Mouse (Mus musculus) hindbrain, postnatal 0 days (tissue): ENCODE data around the gene Gpr18. TPM values are rescaled to one million over a fixed set of nuclear protein-coding genes. Genes with fewer than 3 reads are reported as not detected.

Source experiments
- ATAC-seq: fragments of 200-750 bp; cut with Nextera tagmentation; 2 replicates; pipeline ENCODE4 v1.8.0; 2017; ENCODE audit warnings: mild to moderate bottlenecking, moderate TSS enrichment, moderate library complexity
- DNase-seq: peaks from one replicate; pipeline ENCODE4 v3.0.0-alpha.2; 2015; ENCODE audit warnings: low spot score
- H3K27ac ChIP-seq: fragments of 300-500 bp; sonication (generic); 2 replicates; pipeline ENCODE4 v1.5.1; 2014; ENCODE audit warnings: mild to moderate bottlenecking
- H3K27me3 ChIP-seq: fragments of 300-500 bp; sonication (generic); 2 replicates; pipeline ENCODE4 v1.6.1; 2014; ENCODE audit warnings: low read length, mixed read lengths; ENCODE audit not compliant: insufficient read depth
- H3K36me3 ChIP-seq: fragments of 300-500 bp; sonication (generic); 2 replicates; pipeline ENCODE4 v1.6.1; 2014; ENCODE audit warnings: low read length, mixed read lengths; ENCODE audit not compliant: insufficient read depth
- H3K4me1 ChIP-seq: fragments of 300-500 bp; sonication (generic); 2 replicates; pipeline ENCODE4 v1.6.1; 2014; ENCODE audit warnings: antibody characterized with exemption, low read length, mixed read lengths; ENCODE audit not compliant: insufficient read depth
- H3K4me2 ChIP-seq: fragments of 300-500 bp; sonication (generic); 2 replicates; pipeline ENCODE4 v1.6.1; 2014; ENCODE audit warnings: low read depth, mild to moderate bottlenecking, low read length, moderate library complexity, mixed read lengths
- H3K4me3 ChIP-seq: fragments of 300-500 bp; sonication (generic); 2 replicates; pipeline ENCODE4 v1.5.1; 2014; ENCODE audit warnings: low read length
- H3K9ac ChIP-seq: fragments of 300-500 bp; sonication (generic); replicated peaks from 2 replicates; pipeline ENCODE4 v1.6.1; 2014; ENCODE audit warnings: mild to moderate bottlenecking, low read length, moderate library complexity, mixed read lengths
- H3K9me3 ChIP-seq: fragments of 300-500 bp; sonication (generic); 2 replicates; pipeline ENCODE4 v1.6.1; 2016; ENCODE audit warnings: low read length, mixed read lengths
- CTCF ChIP-seq: IDR thresholded peaks from 2 replicates; pipeline ENCODE4 v1.5.1; 2016; ENCODE audit warnings: antibody characterized with exemption, control low read depth, low read depth
- WGBS: fragments of 180-500 bp; shearing (Covaris S2); extraction: QIAGEN DNeasy Blood & Tissue Kit; methylation state at CpG from one replicate; pipeline ENCODE4 v1.1.7; 2014; 5-methylcytosine and 5-hydroxymethylcytosine counted together
- polyA plus RNA-seq: library from polyadenylated mRNA; unstranded; fragments of >200 nt; fragmentation: Nextera tagmentation; extraction: Ambion mirVana; gene quantifications from 2 replicates; pipeline ENCODE4 v1.2.1, GENCODE M21; 2015
- total RNA-seq: library from RNA; depleted of rRNA; stranded (reverse); fragments of >200 nt; gene quantifications from 2 replicates; pipeline ENCODE4 v1.2.3, GENCODE M21; 2014

Gene Gpr18
- total and polyA plus RNA-seq, 2 experiments from 2014 or later: not detected

DNA sequence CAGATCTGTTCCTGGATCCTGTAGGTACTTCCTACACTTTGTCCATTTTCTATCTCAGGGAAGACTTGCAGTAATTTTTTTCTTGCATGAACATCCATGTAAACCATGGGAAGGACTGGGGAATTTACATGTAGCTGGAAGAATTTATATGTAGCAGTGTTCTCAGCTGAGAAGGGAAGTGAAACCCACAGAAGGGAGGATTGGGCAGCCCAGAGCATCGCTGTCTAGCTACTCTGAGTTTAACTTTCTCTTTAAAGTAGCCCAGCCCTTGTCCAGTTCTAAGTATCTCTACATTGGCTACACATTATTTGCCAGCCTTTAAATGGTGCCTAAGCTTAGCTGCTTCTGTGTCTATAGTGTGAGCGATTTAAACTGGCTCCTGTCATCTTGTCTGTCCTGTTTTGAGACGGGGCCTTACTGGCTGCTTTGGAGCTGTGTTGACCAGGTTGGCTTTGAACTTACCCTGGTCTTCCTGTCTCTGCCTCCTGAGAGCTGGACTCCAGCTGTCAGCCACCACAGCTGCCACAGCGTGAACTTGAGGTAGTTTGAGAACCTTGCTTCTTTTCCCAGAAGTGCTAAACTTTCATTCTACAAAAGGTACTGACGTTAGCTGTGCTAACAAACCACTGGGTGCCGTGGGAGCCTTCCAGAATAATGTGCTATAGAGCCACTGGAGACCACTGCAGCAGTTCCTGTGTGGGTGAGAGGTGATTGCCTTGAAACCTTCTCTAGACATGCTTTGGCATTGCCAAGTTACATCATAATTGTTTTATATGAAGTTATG lies 922 bp upstream of the Gpr18 start:
- no peaks in the 10 kb centered on the region for H3K4me1 ChIP-seq
- DNase-seq: no peak
- H3K27me3 ChIP-seq: no peaks in the 10 kb centered on the region
- H3K9me3 ChIP-seq: no peaks in the 10 kb centered on the region
- H3K36me3 ChIP-seq: peaks cover 14% of the 10 kb centered on the region; the same call in 1 of the 2 replicates
- H3K4me3 ChIP-seq: no peak overlapping the region
- H3K4me2 ChIP-seq: no peak overlapping the region
- H3K27ac ChIP-seq: no peak overlapping the region
- H3K9ac ChIP-seq: no peak overlapping the region
- 86% methylated on average over 6 of the region's 6 CpGs for WGBS
- no peak for TF ChIP-seq CTCF
- ATAC-seq: no peak

DNA sequence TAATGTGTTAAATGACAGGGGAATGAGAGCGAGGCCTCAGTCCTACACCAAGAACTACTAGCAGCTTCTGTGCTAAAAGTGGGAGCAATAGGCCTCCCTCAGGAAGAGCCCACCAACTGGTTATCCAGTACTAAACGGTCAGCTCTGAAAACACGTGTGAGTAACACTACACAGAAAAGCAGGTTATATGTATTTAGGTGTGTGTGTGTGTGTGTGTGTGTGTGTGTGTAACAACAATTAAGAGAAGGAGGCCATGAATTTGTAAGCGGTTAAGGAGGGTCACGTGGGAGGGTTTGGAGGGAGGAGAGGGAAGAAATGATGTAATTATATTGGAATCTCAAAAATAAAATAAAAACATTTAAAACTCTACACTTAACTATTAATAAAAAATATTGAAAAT lies 438 bp downstream of the Gpr18 start:
- ATAC-seq: no peak
- WGBS: 88% methylated on average over 5 of the region's 5 CpGs
- no peaks in the 10 kb centered on the region for H3K4me1 ChIP-seq
- H3K4me3 ChIP-seq: no peak overlapping the region
- no peaks in the 10 kb centered on the region for H3K9me3 ChIP-seq
- H3K36me3 ChIP-seq: peaks cover 17% of the 10 kb centered on the region; the same call in 1 of the 2 replicates
- H3K27me3 ChIP-seq: no peaks in the 10 kb centered on the region
- TF ChIP-seq CTCF: no peak
- H3K27ac ChIP-seq: no peak overlapping the region
- no peak for DNase-seq
- no peak overlapping the region for H3K9ac ChIP-seq
- no peak overlapping the region for H3K4me2 ChIP-seq

DNA sequence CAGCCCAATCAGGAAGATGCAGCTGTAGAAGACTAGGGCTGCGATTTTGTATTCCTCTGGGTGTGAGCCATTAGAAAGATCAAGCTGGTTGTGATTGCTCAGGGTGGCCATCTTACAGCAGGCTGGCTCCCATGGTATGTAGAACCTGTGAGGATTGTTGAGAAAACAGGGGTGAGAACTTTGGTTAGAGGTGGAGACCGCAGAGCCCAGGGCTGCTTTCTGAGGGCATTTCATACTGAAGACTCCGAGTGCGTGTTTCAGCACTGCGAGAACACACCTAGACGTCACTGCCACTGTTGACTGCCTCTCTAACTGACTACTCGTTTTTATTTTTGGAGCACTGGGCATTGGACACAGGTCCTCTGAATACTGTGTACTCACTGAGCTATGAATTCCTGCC lies 3.1 kb downstream of the Gpr18 start:
- no peak overlapping the region for H3K4me3 ChIP-seq
- no peak overlapping the region for H3K9ac ChIP-seq
- H3K27ac ChIP-seq: no peak overlapping the region
- ATAC-seq: no peak
- H3K9me3 ChIP-seq: no peaks in the 10 kb centered on the region
- TF ChIP-seq CTCF: no peak
- no peak overlapping the region for H3K4me2 ChIP-seq
- no peaks in the 10 kb centered on the region for H3K27me3 ChIP-seq
- H3K4me1 ChIP-seq: no peaks in the 10 kb centered on the region
- peaks cover 23% of the 10 kb centered on the region; the same call in 1 of the 2 replicates for H3K36me3 ChIP-seq
- no peak for DNase-seq
- 96% methylated on average over 7 of the region's 7 CpGs for WGBS

DNA sequence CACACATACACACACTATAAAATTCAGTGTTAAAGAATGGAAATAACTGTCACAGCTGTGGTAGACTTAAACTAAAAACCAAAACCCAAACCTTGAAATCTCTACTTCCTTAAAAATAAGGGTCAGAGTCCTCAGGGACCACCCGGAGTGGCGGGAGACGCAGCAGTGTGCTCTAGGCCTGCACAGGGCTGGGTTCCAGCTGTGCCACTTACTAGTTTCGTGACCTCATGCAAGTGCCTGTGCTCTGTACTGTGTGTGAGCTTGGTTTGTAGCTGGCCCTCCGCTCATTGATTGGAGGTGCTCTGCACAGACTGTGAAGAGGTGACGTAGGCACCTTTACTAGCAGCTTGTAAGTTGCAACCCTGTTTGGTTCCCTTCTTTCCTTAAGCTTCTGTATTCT lies 5.7 kb downstream of the Gpr18 start:
- no peak for ATAC-seq
- no peak for TF ChIP-seq CTCF

DNA sequence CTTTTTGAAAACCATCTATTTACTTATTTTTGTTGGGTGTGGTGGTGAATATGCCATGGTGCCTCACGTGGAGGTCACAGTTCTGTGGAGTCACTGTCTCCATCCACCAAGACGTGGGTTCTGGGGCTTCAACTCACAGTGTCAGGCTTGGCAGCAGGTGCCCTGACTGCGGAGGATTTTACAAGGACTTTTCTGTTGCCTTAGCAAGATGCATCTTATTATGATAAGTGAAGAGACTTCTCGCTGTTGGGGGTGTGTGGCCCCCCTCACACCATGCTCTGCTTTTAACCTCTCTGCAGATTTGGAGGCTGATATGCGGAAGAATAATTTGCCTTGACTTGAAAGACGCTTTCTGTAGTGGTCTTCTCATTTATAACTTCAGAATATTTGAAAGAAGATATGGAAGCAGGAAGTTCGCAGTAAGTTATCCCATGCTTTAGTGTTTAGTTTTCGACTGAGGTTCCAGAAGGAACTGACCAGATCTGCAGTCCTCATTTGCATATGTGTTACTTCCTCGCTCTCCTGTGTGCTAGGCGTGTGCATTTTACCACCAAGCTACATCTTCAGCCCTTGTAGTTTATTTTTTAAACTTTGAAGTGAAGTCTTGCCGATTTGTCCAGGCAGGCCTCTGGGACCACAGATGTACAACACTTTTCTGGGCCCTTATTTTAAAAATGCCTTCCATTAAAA lies 8.4 kb downstream of the Gpr18 start:
- Histone ChIP-seq H3K9ac (no peak overlapping the region), H3K27me3 (no peaks in the 10 kb centered on the region), H3K36me3 (peaks cover 14% of the 10 kb centered on the region; the same call in 1 of the 2 replicates), H3K4me1 (no peaks in the 10 kb centered on the region), H3K27ac (no peak overlapping the region), H3K4me2 (no peak overlapping the region), H3K9me3 (no peaks in the 10 kb centered on the region), H3K4me3 (no peak overlapping the region)
- 89% methylated on average over 11 of the region's 11 CpGs for WGBS
- no peak for DNase-seq
- no peak for TF ChIP-seq CTCF
- ATAC-seq: no peak

More for the DNA sequence above, 5.7 kb downstream of the Gpr18 start:
- WGBS: 93% methylated on average over 6 of the region's 6 CpGs
- Histone ChIP-seq H3K4me1 (no peaks in the 10 kb centered on the region), H3K9ac (no peak overlapping the region), H3K27ac (no peak overlapping the region), H3K9me3 (no peaks in the 10 kb centered on the region), H3K36me3 (peaks cover 14% of the 10 kb centered on the region; the same call in 1 of the 2 replicates), H3K27me3 (no peaks in the 10 kb centered on the region), H3K4me2 (no peak overlapping the region), H3K4me3 (no peak overlapping the region)
- DNase-seq: no peak

DNA sequence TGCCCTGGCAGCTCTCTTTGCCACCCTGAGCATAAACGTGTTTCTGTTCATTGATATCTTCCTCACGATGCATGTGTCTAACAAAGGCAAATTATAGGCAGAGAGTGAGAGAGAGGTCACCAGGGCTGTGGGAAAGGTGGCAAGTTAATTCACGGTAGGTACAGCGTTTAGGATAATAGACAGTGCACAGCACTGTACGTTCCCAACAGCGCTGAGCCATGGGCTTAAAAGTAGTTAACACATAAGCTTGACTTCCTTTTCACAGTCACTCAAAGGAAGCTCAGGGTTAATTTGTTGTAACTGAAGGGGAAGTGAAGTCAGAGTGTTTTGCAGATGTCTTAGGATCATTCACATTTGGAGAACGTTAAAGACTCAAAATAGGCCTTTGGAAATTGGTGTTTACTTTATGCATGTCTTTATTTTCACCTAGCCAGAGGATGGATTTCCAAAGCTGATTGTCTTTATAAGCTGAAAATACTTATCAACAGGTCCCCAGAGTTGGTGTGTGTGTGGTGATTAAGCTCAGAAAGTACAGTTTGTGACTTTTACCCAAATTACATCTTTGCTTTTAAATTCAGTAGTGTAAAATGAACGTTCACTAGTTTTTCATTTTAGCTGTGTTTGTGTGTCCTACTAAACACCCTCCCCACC lies 9.1 kb downstream of the Gpr18 start:
- no peak overlapping the region for H3K27ac ChIP-seq
- H3K4me1 ChIP-seq: no peaks in the 10 kb centered on the region
- no peak for DNase-seq
- H3K4me2 ChIP-seq: no peak overlapping the region
- H3K9me3 ChIP-seq: no peaks in the 10 kb centered on the region
- no peaks in the 10 kb centered on the region for H3K27me3 ChIP-seq
- TF ChIP-seq CTCF: no peak
- H3K9ac ChIP-seq: no peak overlapping the region
- ATAC-seq: no peak
- no peak overlapping the region for H3K4me3 ChIP-seq
- 85% methylated on average over 8 of the region's 8 CpGs for WGBS
- H3K36me3 ChIP-seq: peaks cover 14% of the 10 kb centered on the region; the same call in 1 of the 2 replicates
